Mouse (Mus musculus) liver, embryonic 12.5 days (tissue): ENCODE measurements around the gene Prep. TPM values are rescaled to one million over a fixed set of nuclear protein-coding genes. Genes with fewer than 3 reads are reported as not detected.
A peak's percentile ranks its signal among the peaks of the same experiment; 100 is the strongest.

ENCODE experiments used
- ATAC-seq: fragments of 200-750 bp; cut with Nextera tagmentation; 2 replicates; pipeline ENCODE4 v1.8.0; 2017; ENCODE audit warnings: moderate number of reproducible peaks, mild to moderate bottlenecking, moderate library complexity
- H3K27ac ChIP-seq: fragments of 300-500 bp; sonication (generic); 2 replicates; pipeline ENCODE4 v1.5.1; 2016; ENCODE audit warnings: mild to moderate bottlenecking
- H3K27me3 ChIP-seq: fragments of 300-500 bp; sonication (generic); replicated peaks from 2 replicates; pipeline ENCODE4 v1.6.1; 2016; ENCODE audit warnings: mild to moderate bottlenecking, moderate library complexity
- H3K36me3 ChIP-seq: fragments of 300-500 bp; sonication (generic); 2 replicates; pipeline ENCODE4 v1.6.1; 2016; ENCODE audit warnings: mild to moderate bottlenecking, moderate library complexity
- H3K4me1 ChIP-seq: fragments of 300-500 bp; sonication (generic); 2 replicates; pipeline ENCODE4 v1.6.1; 2016
- H3K4me2 ChIP-seq: fragments of 300-500 bp; sonication (generic); 2 replicates; pipeline ENCODE4 v1.6.1; 2016; ENCODE audit warnings: mild to moderate bottlenecking, moderate library complexity
- H3K4me3 ChIP-seq: fragments of 300-500 bp; sonication (generic); 2 replicates; pipeline ENCODE4 v1.5.1; 2016; ENCODE audit warnings: mild to moderate bottlenecking, moderate library complexity
- H3K9ac ChIP-seq: fragments of 300-500 bp; sonication (generic); 2 replicates; pipeline ENCODE4 v1.6.1; 2016; ENCODE audit warnings: mild to moderate bottlenecking, moderate library complexity
- H3K9me3 ChIP-seq: fragments of 300-500 bp; sonication (generic); replicated peaks from 2 replicates; pipeline ENCODE4 v1.6.1; 2016; ENCODE audit warnings: mild to moderate bottlenecking, moderate library complexity
- WGBS: fragments of 180-500 bp; shearing (Covaris S2); methylation state at CpG from one replicate; pipeline ENCODE4 v1.1.7; 2016; ENCODE audit not compliant: insufficient replicate concordance; 5-methylcytosine and 5-hydroxymethylcytosine counted together
- polyA plus RNA-seq: library from polyadenylated mRNA; unstranded; fragments of >200 nt; fragmentation: Nextera tagmentation; extraction: Ambion mirVana; gene quantifications from 2 replicates; pipeline ENCODE4 v1.2.1, GENCODE M21; 2016

Gene Prep
- 15.7 and 16.1 TPM in 2 replicates for polyA plus RNA-seq

GRCm38 (mm10) chr10:45066931-45067308, at the start of gene Prep:
TSS of gene Prep (plus strand) at chr10:45067203.
- Histone ChIP-seq H3K36me3 (peaks cover under 1% of the 10 kb centered on the region; the same call in 1 of the 2 replicates), H3K4me2 (peak within 1 kb of the TSS; percentile 96), H3K27ac (peak within 1 kb of the TSS; percentile 79), H3K9me3 (no peaks in the 10 kb centered on the region), H3K4me1 (peaks cover 67% of the 10 kb centered on the region), H3K9ac (peak within 1 kb of the TSS; percentile 91), H3K4me3 (peak within 1 kb of the TSS; percentile 89), H3K27me3 (no peaks in the 10 kb centered on the region)
- 1% methylated on average over 49 of the region's 57 CpGs for WGBS
- peak; percentile 88 for ATAC-seq

- Histone ChIP-seq H3K36me3 (no peaks in the 10 kb centered on the region), H3K4me1 (no peaks in the 10 kb centered on the region), H3K4me3 (no peak overlapping the region), H3K9me3 (no peaks in the 10 kb centered on the region), H3K9ac (no peak overlapping the region), H3K4me2 (no peak overlapping the region), H3K27me3 (no peaks in the 10 kb centered on the region), H3K27ac (peak overlapping the region; percentile 13; the same call in 1 of the 2 replicates)
- WGBS, result 82% methylated on average over 13 of the region's 13 CpGs
- ATAC-seq, result no peak
Measured at GRCm38 (mm10) chr10:45017352-45017751, 49.7 kb upstream of the Prep start.

GRCm38 (mm10) chr10:45017851-45018250, 49.2 kb upstream of the Prep start:
- Histone ChIP-seq H3K9ac (no peak overlapping the region), H3K27ac (peak overlapping the region; percentile 13; the same call in 1 of the 2 replicates), H3K27me3 (no peaks in the 10 kb centered on the region), H3K4me2 (no peak overlapping the region), H3K36me3 (no peaks in the 10 kb centered on the region), H3K4me3 (no peak overlapping the region), H3K4me1 (no peaks in the 10 kb centered on the region), H3K9me3 (no peaks in the 10 kb centered on the region)
- no peak for ATAC-seq
- WGBS, result 73% methylated on average over 10 of the region's 10 CpGs

GRCm38 (mm10) chr10:45019418-45019817, 47.6 kb upstream of the Prep start:
- Histone ChIP-seq H3K36me3 (no peaks in the 10 kb centered on the region), H3K4me1 (no peaks in the 10 kb centered on the region), H3K9me3 (no peaks in the 10 kb centered on the region), H3K4me3 (no peak overlapping the region), H3K27me3 (no peaks in the 10 kb centered on the region), H3K9ac (no peak overlapping the region), H3K4me2 (no peak overlapping the region), H3K27ac (no peak overlapping the region)
- 51% methylated on average over 7 of the region's 7 CpGs for WGBS
- no peak for ATAC-seq

- no peak for ATAC-seq
- Histone ChIP-seq H3K4me1 (no peaks in the 10 kb centered on the region), H3K4me3 (no peak overlapping the region), H3K27me3 (no peaks in the 10 kb centered on the region), H3K36me3 (no peaks in the 10 kb centered on the region), H3K9ac (no peak overlapping the region), H3K27ac (no peak overlapping the region), H3K9me3 (no peaks in the 10 kb centered on the region), H3K4me2 (no peak overlapping the region)
- WGBS, result 80% methylated on average over 10 of the region's 10 CpGs
Measured at GRCm38 (mm10) chr10:45019849-45020248, 47.2 kb upstream of the Prep start.

GRCm38 (mm10) chr10:45020291-45020690, 46.7 kb upstream of the Prep start:
- H3K36me3 ChIP-seq, result no peaks in the 10 kb centered on the region

GRCm38 (mm10) chr10:45025184-45025583, 41.8 kb upstream of the Prep start:
- no peaks in the 10 kb centered on the region for H3K9me3 ChIP-seq
- no peak overlapping the region for H3K9ac ChIP-seq
- ATAC-seq, result no peak
- H3K4me2 ChIP-seq, result no peak overlapping the region
- WGBS, result 60% methylated on average over 4 of the region's 4 CpGs
- no peaks in the 10 kb centered on the region for H3K27me3 ChIP-seq
- no peaks in the 10 kb centered on the region for H3K36me3 ChIP-seq
- H3K27ac ChIP-seq, result no peak overlapping the region
- no peak overlapping the region for H3K4me3 ChIP-seq
- H3K4me1 ChIP-seq, result no peaks in the 10 kb centered on the region

More at GRCm38 (mm10) chr10:45020291-45020690, 46.7 kb upstream of the Prep start:
- Histone ChIP-seq H3K9me3 (no peaks in the 10 kb centered on the region), H3K9ac (no peak overlapping the region), H3K4me2 (no peak overlapping the region), H3K4me3 (no peak overlapping the region), H3K27ac (no peak overlapping the region), H3K27me3 (no peaks in the 10 kb centered on the region), H3K4me1 (no peaks in the 10 kb centered on the region)
- 73% methylated on average over 10 of the region's 10 CpGs for WGBS
- no peak for ATAC-seq

- 77% methylated on average over 7 of the region's 7 CpGs for WGBS
- Histone ChIP-seq H3K36me3 (no peaks in the 10 kb centered on the region), H3K9me3 (no peaks in the 10 kb centered on the region)
Measured at GRCm38 (mm10) chr10:45026935-45027334, 40.1 kb upstream of the Prep start.

GRCm38 (mm10) chr10:45045268-45045928, 21.6 kb upstream of the Prep start:
- H3K27me3 ChIP-seq, result no peaks in the 10 kb centered on the region
- no peak for ATAC-seq
- no peak overlapping the region for H3K4me2 ChIP-seq

More at GRCm38 (mm10) chr10:45026935-45027334, 40.1 kb upstream of the Prep start:
- no peaks in the 10 kb centered on the region for H3K4me1 ChIP-seq
- no peak overlapping the region for H3K27ac ChIP-seq
- no peak overlapping the region for H3K4me2 ChIP-seq
- no peaks in the 10 kb centered on the region for H3K27me3 ChIP-seq
- H3K4me3 ChIP-seq, result no peak overlapping the region
- H3K9ac ChIP-seq, result no peak overlapping the region
- no peak for ATAC-seq

GRCm38 (mm10) chr10:45048158-45048557, 18.8 kb upstream of the Prep start:
- H3K4me1 ChIP-seq, result peaks cover 13% of the 10 kb centered on the region
- peak overlapping the region; percentile 12; the same call in 1 of the 2 replicates for H3K4me3 ChIP-seq
- no peaks in the 10 kb centered on the region for H3K9me3 ChIP-seq
- no peaks in the 10 kb centered on the region for H3K36me3 ChIP-seq
- peak overlapping the region; percentile 56 for H3K4me2 ChIP-seq
- H3K9ac ChIP-seq, result no peak overlapping the region
- H3K27ac ChIP-seq, result no peak overlapping the region
- 9% methylated on average over 11 of the region's 11 CpGs for WGBS
- H3K27me3 ChIP-seq, result no peaks in the 10 kb centered on the region
- peak; percentile 76 for ATAC-seq

More at GRCm38 (mm10) chr10:45045268-45045928, 21.6 kb upstream of the Prep start:
- Histone ChIP-seq H3K4me3 (no peak overlapping the region), H3K27ac (no peak overlapping the region), H3K4me1 (peaks cover 13% of the 10 kb centered on the region), H3K9me3 (no peaks in the 10 kb centered on the region), H3K36me3 (no peaks in the 10 kb centered on the region), H3K9ac (no peak overlapping the region)
- WGBS, result 25% methylated on average over 12 of the region's 12 CpGs

GRCm38 (mm10) chr10:45048622-45049021, 18.4 kb upstream of the Prep start:
- peak overlapping the region; percentile 56 for H3K4me2 ChIP-seq
- H3K9me3 ChIP-seq, result no peaks in the 10 kb centered on the region
- no peak overlapping the region for H3K9ac ChIP-seq
- H3K36me3 ChIP-seq, result no peaks in the 10 kb centered on the region
- H3K27me3 ChIP-seq, result no peaks in the 10 kb centered on the region
- no peak overlapping the region for H3K4me3 ChIP-seq
- 0 out of 2 replicates have a peak, but pooled peaks have one; percentile 24 for ATAC-seq
- H3K27ac ChIP-seq, result no peak overlapping the region
- peaks cover 13% of the 10 kb centered on the region for H3K4me1 ChIP-seq
- 42% methylated on average over 11 of the region's 11 CpGs for WGBS

- WGBS, result 46% methylated on average over 11 of the region's 11 CpGs
- ATAC-seq, result peak; percentile 44; the same call in 1 of the 2 replicates
- no peaks in the 10 kb centered on the region for H3K36me3 ChIP-seq
- H3K4me2 ChIP-seq, result no peak overlapping the region
- no peak overlapping the region for H3K4me3 ChIP-seq
- H3K9me3 ChIP-seq, result no peaks in the 10 kb centered on the region
- no peak overlapping the region for H3K9ac ChIP-seq
- H3K4me1 ChIP-seq, result peaks cover 13% of the 10 kb centered on the region
- no peak overlapping the region for H3K27ac ChIP-seq
- no peaks in the 10 kb centered on the region for H3K27me3 ChIP-seq
Measured at GRCm38 (mm10) chr10:45051125-45051744, 15.8 kb upstream of the Prep start.
